Mouse (Mus musculus) mouse embryonic stem cell (cell line): ENCODE data around the gene Asb6.

Source experiments
- in situ Hi-C, 2 experiments: fragments of 300-500 bp; cut with MboI; formaldehyde crosslinking; loops; 1 replicate in 1 of 2; 3 replicates in 1 of 2; pipeline ENCODE4 v1.14.3; 2019 to 2020; ENCODE audit warnings: low sequenced_read_pairs in 2 of 2, low pct_unique_long_range_greater_than_20kb in 1 of 2, mixed read lengths in 1 of 2; ENCODE audit not compliant: unreplicated experiment in 1 of 2

Asb6 gene

DNA sequence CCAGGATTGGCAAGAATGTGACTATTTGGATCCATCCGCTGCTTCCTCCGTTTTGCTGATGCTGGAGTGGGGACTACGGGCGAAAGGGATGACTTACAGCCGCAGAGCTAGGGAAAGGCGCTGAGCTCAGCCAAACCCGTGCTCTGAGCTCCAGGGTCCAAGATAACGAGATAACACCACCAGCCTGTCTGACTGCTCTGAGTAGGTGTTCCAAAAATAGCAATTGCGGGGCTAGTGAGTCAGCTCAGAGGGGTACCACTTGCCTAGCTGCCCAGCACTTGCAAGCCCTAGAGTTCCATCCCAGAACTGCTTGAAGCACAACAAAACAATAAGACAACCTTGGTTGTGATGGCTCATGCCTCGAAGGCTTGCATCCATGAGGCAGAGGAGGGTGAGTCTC is 12.5 kb upstream of the Asb6 start:
- in situ Hi-C loops, result no loop called here

DNA sequence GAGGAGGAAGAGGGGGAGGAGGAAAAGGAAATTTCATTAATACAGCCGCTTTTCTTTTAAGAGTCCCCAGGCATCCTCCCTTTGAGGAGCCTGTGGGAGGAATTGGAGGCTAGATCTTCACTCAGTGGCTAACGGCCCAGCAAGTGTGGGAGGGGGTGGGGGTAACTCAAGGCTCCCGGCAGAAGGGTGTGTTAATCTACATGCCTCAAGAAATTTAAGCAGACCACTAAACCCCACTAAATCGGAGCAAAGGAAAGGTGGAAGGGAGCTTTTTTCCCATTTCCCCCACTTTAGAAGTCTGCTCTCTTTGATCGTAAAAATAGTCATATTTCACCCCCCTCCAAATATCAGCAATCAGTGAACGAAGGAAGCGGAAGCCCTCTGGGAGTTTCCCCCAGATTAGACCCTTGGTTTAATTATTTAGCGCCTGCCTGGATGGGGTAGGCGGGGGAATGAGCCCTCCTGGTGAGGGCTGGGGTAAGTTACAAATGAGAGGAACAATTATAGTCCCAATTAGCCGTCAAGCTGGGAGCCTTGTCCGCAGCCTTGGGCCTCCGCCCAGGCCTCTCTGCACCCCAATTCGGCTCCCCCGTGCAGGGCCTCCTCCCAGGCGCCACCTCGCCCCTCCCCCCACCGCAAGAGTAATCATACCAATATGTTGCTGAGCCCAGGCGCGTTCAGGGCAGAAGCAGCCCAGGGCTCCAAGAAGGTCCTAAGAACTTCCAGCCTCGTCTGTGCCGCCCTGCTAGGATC is 6.3 kb upstream of the Asb6 start:
- in situ Hi-C loops, result no loop called here

DNA sequence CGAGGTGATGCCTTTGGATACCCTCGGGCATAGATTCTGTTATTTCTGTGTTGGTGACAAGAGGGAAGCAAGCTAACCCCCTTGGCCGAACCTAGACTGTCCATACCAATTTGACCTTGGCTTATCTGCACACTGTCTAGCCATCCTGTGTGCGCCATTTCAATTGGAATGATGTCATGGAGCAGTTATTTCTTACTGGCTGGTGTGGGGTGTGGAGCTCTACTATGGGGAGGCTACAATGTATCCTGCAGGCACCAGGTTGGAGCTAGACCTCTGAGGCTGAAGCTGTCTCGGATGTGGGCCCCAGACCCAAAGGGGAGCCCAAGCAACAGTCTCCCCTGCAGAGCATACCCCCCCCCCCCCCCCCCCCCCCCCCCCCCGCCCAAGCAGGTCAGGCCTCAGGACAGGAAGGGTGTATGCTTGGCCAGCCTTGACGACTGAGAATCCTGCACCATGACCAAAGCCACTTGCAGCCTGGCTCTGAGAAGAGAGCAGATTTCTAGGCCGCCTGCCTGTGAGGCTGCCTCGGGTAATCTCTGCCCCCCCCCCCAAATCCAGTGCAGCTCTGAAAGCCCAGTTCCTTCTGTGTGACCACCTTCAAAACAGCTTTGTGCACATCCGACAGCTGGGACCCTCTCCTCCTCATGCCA is 4.4 kb upstream of the Asb6 start, which contains the start of gene Prrx2:
Gene Prrx2 (plus strand): TSS at position 600 of the 650 bp plus-strand sequence.
- in situ Hi-C loops, result no loop called here

DNA sequence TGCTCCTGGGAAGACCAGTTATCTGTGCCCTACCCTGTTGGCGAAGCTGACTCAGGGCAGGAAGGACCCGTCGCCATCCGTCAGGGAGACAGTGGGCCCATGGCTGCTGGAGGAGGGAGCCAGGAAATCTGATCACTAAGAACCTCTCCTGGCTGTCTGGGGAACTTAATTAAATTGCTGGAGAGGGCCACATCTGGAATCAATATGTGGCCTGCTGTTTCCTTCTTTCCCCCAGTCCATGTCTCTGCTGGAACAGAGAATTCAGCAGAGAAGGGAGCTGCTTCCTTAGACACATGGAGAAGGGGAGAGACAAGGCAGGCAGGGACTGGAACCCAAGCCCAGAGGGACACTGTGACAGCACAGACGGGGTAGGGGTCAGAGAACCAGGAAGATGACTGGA is 3.5 kb upstream of the Asb6 start:
- in situ Hi-C loops, result no loop called here

DNA sequence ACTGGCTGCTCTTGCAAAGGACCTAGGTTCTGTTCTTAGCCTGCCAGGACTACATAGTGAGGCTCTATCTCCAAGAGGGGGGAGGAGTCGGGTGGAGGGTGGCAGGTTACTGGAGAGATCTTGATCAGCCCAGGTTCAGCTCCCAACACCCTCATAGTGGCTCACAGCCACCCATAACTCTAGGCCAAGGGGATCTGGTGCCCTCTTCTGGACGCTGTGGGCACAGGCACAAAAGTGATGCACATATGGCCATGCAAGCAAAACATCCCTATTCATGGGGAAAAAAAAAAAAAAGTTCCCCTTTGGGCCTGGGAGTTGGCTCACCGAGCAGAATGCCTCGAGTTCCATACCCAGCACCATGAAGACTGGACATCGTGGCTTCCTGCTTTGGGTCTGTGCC is 818 bp downstream of the Asb6 start:
- in situ Hi-C loops, result loop anchor here (5.0 to 10.0 kb wide), 3 partner anchors 103 to 365 kb away; no protein-coding TSS in a partner anchor

DNA sequence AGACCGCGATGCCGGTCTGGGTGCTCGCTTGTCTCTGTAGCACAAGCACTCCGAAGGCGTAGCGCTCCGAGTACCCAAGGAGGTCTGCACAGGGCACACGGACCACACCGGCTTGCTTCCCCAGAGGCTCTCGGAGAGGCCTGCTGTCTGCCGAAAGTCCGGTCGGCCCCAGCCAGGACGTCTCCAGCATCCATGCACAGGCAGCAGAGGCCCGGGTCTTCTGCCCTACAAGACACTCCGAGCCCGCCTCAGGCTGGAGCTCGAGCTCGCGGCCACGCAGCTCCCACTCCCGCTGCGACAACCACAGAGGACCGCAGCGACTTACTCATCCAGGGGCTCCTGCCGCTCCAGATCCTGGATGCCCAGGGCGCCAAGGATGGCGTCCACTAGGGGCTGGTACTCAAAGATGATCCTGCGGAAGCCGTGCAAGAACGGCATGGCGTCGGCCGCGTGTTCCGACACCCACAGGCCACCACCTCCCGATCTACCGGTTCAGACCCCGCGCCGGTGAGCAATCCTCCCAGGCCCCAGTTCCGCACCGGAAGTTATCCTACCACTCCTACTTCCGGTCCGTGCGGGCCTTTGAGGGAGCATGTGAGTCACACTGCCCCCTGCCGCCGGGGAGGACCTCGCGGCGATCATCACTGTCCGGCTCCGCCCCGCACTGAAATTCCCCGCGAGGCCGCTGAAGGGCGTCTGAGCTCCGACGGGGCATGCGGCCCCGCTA is 2.2 kb downstream of the Asb6 start:
- in situ Hi-C loops, result loop anchor here (5.0 to 10.0 kb wide), 3 partner anchors 104 to 363 kb away; no protein-coding TSS in a partner anchor

DNA sequence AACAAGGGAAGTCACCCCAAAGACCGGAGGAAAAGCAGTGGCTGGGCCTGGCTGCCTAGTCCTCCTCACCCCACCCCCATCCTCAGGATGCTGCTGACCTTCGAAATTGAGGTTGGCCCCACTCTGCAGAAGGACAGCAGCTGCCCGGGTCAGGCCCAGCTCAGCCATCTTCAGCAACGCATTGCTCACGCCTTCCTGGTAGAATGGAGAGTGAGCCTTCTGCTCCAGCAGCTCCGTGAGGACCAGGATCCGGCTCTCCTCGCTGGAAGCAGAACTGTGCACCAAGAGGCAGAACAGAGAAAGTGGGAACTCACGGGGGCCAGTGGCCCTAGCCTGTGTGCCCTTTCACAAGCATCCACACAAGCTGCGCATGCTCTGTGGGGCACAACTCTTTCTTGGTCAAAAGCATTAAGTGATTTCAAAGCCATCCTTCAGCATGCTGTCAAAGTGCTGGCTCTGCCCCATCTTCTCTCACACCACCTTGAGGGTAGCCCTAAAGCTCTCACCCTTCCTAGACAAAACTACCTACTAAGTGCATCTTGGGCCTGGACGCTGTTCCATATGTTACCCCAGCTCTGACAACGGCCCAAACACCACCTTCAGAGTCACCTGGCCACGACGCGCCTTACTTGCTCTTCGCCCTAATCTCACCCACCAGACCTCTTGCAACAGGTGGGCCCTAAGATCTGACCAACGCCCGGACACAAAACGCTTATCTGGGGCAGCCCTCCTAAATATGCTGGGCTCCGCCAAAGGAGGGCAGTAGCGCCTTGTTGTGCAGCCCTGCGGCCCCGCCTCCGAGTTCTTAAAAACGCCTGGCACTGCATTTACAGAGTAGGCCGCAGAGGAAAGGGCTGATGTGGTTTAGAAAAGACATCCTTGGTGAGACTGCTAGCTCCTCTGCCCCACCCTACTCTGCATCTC is 3.0 kb downstream of the Asb6 start:
- in situ Hi-C loops, result loop anchor here (5.0 to 10.0 kb wide), 3 partner anchors 105 to 362 kb away; no protein-coding TSS in a partner anchor

DNA sequence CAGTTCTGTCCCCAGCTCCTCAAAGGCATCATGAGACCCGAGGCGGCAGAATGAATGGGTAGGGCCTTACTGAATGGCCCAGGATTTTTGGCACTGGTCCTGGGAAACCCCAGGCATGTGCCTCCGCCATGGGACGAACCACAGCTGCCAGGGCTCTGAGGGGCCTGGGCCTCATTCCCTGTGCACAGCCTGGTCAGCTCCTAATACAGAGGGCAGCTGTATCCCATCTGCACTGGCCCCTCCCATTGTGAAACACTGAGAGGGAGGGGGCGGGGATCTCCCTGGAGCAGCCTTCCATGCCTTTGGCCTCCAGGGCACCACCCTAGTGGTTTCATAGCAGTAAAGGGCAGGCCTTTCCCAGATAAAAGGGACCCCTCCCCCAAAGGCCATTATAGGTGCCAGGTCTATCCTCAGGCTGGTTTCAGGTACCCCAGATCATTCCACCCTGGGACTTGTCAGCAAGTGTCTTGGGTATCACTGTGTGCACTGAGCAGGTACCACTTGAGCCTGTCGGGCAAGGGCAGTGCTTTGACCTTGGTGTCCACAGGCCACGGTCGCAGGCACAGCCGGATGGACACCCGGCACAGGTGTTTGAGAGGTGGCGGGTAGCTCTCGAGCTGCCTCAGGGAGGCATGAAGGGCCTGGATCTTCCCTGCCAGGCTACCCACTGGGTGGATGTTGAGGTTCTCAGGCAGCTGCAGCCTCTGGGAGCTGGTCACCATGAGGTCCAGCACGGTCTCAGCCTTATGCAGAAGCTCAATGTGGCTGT is 6.6 kb downstream of the Asb6 start:
- in situ Hi-C loops, result loop anchor here (10.0 kb wide), 2 partner anchors 111 to 359 kb away; no protein-coding TSS in a partner anchor

DNA sequence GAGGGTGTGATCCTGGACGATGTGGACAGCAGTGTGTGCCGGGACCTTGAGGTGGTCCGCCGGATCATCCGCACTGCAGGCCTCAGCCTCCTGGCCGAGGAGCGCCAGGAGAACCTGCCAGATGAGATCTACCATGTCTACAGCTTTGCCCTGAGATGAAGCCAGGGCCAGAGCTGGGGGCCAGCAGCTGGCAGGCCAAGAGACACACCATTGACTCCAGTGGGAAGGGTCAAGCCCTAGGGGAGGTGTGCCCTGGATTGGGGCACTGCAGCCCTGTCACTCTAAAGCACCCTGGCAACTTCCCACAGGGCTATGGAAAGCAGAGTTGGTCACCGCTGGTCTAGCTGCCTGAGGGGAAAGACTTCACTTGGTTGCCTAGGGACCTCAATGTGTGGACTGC is 7.7 kb downstream of the Asb6 start:
- in situ Hi-C loops, result loop anchor here (10.0 kb wide), 2 partner anchors 112 to 358 kb away; no protein-coding TSS in a partner anchor

DNA sequence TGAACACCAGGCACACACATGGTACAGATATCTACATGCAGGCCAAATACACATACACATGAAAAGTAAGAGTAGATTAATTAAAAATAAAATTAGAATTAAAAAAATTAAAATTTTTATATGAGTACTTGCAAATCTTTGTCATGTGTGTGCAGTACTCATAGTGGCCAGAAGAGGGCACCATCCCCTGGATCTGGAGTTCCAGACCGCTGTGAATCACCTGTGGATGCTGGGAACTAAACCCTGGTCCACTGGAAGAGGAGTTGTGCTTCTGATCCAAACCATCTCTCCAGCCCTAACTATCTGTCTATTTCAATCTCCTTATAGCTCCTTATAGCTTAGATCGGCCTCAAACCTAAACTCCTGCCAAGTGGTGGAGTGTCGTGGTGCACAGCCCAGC is 9.1 kb downstream of the Asb6 start:
- in situ Hi-C loops, result loop anchor here (10.0 kb wide), 2 partner anchors 114 to 356 kb away; no protein-coding TSS in a partner anchor

DNA sequence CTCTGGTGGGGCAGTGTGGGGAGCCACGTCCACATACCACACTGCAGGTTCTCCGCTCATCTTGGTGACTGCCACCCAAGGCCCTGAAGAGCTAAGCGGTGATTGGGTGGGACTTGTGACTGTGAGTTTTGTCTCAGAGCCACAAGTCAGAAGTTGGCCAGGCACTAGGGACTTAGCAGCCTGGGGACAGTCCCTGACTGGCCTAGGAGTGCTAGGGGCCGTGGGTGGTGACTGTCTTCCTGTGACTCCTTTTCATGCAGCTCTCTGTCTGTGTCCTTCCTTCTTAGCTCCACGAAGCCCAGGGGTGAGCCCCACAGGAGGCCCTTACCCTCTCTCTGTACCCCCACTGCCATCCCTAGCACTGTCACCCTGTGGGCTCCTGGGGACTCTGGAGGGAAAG is 10.3 kb downstream of the Asb6 start:
- in situ Hi-C loops, result loop anchor here (10.0 kb wide), 2 partner anchors 115 to 355 kb away; no protein-coding TSS in a partner anchor

DNA sequence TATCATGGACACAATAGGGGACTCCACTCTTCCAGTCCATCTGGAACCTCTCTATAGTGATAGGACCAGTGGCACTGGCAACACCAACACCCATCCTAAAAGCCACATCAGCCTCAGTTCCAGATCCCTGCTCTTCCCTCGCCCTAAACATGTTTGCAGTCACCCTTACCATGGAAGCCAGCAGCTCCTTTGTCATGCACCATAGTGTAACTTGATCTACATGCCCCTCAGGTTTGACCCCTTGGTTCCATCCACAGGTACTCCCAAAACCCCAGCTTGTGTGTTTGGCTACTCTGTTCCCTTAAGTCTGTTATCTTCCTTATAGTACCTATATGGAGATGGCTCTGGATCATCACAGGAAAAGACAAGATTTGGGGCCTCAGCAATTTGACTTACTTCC is 13.8 kb downstream of the Asb6 start:
- in situ Hi-C loops, result no loop called here

DNA sequence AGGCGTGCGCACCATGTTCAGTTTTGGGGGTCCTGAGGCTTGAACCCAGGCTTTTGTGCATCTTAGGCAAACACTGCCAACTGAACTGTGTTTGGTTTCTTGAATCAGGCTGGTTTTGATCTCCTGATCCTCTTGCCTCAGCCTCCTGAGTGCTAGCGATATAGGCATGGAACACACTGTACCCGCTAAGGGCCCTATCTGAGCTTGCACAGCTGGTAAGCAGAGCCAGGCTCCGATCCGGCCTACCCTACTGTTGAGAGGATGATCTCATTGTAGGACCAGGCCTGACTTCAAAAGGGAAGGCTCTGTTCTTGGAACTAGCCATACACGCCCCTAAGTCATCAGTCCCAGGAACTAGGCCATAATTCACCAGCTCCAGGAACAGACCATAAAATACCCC is 19.6 kb downstream of the Asb6 start:
- in situ Hi-C loops, result no loop called here

DNA sequence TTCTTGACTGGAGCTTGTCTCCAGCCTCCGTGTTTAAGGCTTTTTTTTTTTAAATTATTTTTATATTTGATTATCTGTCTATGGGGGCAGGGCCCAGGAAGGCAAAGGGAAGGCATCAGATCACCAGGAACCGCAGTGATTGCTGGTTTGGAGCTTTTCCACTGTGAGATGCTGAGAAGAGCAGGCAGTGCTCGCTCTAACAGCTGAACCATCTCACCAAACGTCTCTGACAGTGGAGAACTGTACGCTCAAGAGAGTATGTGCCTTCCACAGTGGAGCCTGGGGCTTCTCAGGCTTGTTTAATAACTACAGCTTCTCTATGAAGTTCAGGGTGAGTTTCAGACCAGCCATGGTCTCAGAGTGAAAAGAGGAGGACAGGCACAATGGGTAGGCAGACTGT is 20.6 kb downstream of the Asb6 start:
- in situ Hi-C loops, result no loop called here

DNA sequence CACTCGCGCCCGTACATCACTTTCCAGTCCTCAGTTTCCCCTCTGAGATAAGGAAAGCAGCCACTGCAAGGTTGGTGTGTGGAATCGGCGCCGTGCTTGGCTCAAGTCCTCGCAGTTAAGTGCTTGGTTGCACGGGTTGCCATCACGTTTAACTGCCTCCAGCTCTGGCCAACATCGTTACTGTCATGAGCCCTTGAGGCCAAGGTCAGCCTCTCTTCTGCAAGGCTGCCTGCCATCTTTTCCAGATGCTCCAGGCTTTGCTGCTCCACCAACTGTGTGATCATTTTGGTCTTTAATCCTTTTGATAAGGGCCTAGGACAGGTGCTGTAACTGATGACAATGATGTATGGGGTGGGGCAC is 21.9 kb downstream of the Asb6 start:
- in situ Hi-C loops, result no loop called here

DNA sequence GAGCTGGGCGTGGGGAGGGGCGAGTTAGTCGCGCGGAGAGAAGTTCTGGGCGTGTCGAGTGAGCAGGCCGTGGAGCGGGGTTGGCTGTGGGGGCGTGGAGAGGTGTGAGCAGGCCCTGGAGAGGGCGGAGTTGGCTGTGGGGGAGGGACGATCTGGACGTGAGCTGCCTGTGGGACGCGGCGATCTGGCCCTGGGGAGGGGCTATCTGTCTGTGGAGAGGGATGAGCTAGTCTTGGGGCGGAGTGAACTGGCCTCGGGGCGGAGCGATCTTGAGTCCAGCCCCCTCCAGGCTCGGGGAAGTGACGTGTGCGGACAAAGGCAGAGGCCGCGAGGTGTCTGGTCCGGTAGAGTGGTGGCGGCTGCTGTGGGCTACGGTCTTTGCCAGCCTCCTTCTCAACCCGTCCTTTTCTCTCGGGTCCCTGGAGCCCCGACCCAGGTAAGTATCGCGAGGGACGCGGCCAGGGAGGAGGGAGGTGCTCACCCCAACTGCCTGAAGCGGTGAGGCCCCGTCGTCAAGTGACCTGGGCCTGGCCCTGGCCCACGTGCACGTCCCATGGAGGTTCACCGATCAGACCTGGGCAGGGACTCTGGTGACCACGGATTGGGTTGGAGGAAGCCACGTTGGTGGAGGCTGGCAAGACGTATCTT is 22.4 kb downstream of the Asb6 start, which contains the start of gene Ntmt1:
Gene Ntmt1 (plus strand): TSS at position 179 of the 648 bp plus-strand sequence.
- in situ Hi-C loops, result no loop called here

DNA sequence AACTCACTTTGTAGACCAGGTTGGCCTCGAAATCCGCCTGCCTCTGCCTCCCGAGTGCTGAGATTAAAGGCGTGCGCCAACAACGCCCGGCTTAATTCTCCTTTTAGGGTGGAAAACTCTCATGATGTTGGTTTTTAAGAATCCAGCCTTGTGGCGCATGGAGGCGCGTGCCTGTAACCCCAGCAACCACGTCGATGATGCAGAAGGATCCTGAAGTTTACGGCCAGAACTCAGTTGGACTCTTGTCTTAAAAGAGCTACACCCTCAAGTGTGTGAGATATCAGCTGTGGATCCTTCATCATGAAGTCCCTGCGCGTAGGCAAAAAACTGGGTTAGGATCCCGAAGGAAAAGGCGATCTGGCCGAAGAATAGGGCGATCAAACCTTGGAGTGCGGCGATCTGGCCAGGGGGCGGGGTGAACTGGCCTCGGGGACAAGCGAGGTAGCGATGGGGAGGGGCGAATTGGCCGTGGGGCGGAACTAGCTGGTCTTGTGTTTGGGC is 22.9 kb downstream of the Asb6 start:
- in situ Hi-C loops, result no loop called here
